Mouse (Mus musculus): Measurements from ENCODE around the gene Crlf1. TPM values are rescaled to one million over a fixed set of nuclear protein-coding genes. Genes with fewer than 3 reads are reported as not detected.
"Not testable (repeated sequence)": the region's sequence is repeated elsewhere in the genome, so short reads cannot be mapped to it uniquely, and the experiment has no call there.

Crlf1 gene
- polyA plus RNA-seq, 1 experiment from 2014 or later = 0.92 TPM

DNA sequence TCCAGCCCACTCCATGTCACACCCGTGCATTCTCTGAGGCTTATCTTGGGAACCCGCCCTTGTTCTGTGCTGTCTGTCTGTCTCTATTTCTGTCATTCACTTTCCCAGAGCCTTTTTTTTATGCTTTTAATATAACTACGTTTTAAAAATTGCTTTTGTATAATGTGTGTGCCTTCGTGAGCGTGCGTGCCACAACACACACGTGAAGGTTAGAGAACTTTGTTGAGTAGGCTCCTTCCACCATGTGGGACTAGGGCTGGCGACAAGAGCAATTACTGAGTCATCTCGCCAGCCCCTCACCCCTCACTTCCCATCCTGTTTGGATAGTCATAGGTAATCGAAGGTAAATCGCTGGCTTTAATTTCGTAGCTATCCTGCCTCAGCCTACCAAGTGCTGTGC lies 9.6 kb downstream of the Crlf1 start:
- Histone ChIP-seq H3K9me3 (no peaks in the 10 kb centered on the region), H3K9ac (replicated peaks) (no peak overlapping the region), H3K4me1 (peaks cover 43% of the 10 kb centered on the region), H3K27ac (replicated peaks) (no peak overlapping the region), H3K27me3 (peaks cover 72% of the 10 kb centered on the region), H3K4me2 (replicated peaks) (no peak overlapping the region), H3K4me3 (no peak overlapping the region), H3K36me3 (peaks cover 13% of the 10 kb centered on the region)
- WGBS = 33% methylated on average over 12 of the region's 12 CpGs
- no peak for ATAC-seq (ENCODE audit: low FRiP score, low read depth)

DNA sequence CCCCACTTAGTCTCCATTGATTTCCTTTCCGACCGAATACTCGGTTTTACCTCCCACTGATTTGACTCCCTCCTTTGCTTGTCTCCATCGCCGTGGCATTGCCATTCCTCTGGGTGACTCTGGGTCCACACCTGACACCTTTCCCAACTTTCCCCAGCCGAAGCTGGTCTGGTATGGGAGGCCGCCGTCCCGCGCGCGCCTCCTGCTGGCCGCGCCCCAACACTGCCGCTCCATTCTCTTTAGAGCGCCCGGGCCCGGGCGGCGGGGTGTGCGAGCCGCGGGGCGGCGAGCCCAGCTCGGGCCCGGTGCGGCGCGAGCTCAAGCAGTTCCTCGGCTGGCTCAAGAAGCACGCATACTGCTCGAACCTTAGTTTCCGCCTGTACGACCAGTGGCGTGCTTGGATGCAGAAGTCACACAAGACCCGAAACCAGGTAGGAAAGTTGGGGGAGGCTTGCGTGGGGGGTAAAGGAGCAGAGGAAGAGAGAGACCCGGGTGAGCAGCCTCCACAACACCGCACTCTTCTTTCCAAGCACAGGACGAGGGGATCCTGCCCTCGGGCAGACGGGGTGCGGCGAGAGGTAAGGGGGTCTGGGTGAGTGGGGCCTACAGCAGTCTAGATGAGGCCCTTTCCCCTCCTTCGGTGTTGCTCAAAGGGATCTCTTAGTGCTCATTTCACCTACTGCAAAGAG lies 10.2 kb downstream of the Crlf1 start:
- no peak for ATAC-seq (ENCODE audit: low FRiP score, low read depth)

DNA sequence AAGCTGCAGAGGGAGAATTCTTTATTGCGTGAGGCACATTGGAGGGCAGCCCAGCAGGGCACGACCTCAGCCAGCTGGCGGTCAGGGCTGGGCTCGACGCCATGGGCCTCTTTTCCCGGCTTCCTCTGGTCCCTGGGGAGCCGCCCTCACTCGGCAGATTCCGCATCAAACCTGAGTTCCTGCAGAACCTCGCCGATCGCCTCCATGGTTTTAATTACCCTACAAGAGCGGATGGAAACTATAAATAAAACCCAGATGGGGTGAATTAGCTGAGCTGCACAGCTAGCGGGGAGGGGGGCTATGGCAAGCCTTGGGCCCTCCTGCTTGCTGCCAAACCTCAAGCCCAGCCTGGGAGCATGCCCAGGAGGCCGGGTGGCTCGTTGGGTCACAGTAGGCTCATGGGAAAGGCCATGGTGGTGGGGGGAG lies 11.3 kb downstream of the Crlf1 start:
- no peaks in the 10 kb centered on the region for H3K9me3 ChIP-seq
- no peak overlapping the region for H3K4me3 ChIP-seq
- no peak overlapping the region for H3K27ac ChIP-seq (replicated peaks)
- WGBS = 64% methylated on average over 16 of the region's 16 CpGs
- no peak for ATAC-seq (ENCODE audit: low FRiP score, low read depth)
- H3K27me3 ChIP-seq = peaks cover 55% of the 10 kb centered on the region
- peaks cover 53% of the 10 kb centered on the region for H3K4me1 ChIP-seq
- no peak overlapping the region for H3K9ac ChIP-seq (replicated peaks)
- peaks cover 28% of the 10 kb centered on the region for H3K36me3 ChIP-seq
- H3K4me2 ChIP-seq (replicated peaks) = no peak overlapping the region

More for the DNA sequence above, 10.2 kb downstream of the Crlf1 start:
- Histone ChIP-seq H3K4me3 (no peak overlapping the region), H3K4me2 (replicated peaks) (no peak overlapping the region), H3K27ac (replicated peaks) (no peak overlapping the region), H3K9ac (replicated peaks) (no peak overlapping the region), H3K27me3 (peaks cover 66% of the 10 kb centered on the region), H3K4me1 (peaks cover 43% of the 10 kb centered on the region), H3K9me3 (no peaks in the 10 kb centered on the region), H3K36me3 (peaks cover 19% of the 10 kb centered on the region)
- WGBS = 10% methylated on average over 46 of the region's 46 CpGs

DNA sequence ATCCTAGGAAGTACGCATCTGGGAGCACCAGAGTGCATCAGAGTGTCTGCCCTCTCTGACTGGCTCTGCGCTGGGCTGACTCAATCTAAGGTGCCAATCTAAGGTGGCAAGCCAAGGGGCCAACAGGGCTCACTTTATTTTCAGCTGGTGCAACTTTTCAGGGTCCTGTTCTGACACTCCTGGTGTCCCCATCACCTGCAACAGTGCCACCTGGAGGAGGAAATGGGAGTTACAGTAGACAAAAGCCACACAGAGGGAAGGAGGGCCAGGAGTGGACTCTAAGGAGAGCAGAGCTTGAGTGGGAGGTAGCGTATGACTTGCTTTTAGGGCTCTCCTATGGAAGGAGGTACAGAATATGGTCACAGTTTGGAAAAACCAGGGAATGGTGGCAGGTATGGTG lies 11.9 kb downstream of the Crlf1 start:
- no peak overlapping the region for H3K27ac ChIP-seq (replicated peaks)
- H3K9ac ChIP-seq (replicated peaks) = no peak overlapping the region
- H3K4me1 ChIP-seq = peaks cover 57% of the 10 kb centered on the region
- no peaks in the 10 kb centered on the region for H3K9me3 ChIP-seq
- peaks cover 49% of the 10 kb centered on the region for H3K27me3 ChIP-seq
- H3K4me2 ChIP-seq (replicated peaks) = no peak overlapping the region
- H3K36me3 ChIP-seq = peaks cover 28% of the 10 kb centered on the region
- H3K4me3 ChIP-seq = no peak overlapping the region
- 79% methylated on average over 3 of the region's 3 CpGs for WGBS
- no peak for ATAC-seq (ENCODE audit: low FRiP score, low read depth)

DNA sequence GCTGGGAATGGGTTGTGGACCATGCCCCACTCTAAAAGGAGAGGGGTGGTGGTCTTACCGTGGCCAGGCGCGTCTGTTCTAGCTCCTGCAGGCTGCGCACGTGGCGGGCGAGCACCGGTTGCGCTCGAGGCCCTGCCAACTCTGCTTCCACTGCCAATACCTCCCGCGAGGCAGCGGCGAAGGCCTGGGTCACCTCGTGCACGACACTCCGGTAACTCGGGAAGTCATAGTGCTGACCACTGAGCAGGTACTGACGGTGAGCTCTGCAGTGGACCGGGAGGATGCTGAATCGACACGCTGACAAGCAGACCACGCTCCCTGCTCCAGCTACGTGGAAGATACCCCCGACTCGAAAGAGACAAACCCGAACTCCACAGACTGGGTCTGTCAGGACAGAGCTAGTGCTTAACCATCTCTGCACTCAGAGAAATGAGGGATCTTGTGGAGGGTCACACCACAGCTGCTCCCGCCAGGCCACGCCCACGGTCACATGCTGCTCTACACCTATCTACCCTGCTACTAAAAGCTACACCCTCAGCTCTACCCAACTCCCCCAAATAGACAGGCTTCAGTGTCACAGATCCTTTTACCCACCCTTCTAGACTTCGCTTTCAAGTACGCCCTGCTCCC lies 12.9 kb downstream of the Crlf1 start:
- 34% methylated on average over 32 of the region's 32 CpGs for WGBS
- H3K4me1 ChIP-seq = peaks cover 54% of the 10 kb centered on the region
- no peak; the same call in none of the 2 replicates for ATAC-seq (ENCODE audit: low FRiP score, low read depth)
- no peaks in the 10 kb centered on the region for H3K9me3 ChIP-seq
- H3K36me3 ChIP-seq = peaks cover 28% of the 10 kb centered on the region
- peaks cover 40% of the 10 kb centered on the region for H3K27me3 ChIP-seq
- H3K4me3 ChIP-seq = peak overlapping the region; percentile 77
- peak overlapping the region; percentile 87 for H3K9ac ChIP-seq (replicated peaks)
- peak overlapping the region; percentile 93 for H3K27ac ChIP-seq (replicated peaks)
- H3K4me2 ChIP-seq (replicated peaks) = peak overlapping the region; percentile 88

DNA sequence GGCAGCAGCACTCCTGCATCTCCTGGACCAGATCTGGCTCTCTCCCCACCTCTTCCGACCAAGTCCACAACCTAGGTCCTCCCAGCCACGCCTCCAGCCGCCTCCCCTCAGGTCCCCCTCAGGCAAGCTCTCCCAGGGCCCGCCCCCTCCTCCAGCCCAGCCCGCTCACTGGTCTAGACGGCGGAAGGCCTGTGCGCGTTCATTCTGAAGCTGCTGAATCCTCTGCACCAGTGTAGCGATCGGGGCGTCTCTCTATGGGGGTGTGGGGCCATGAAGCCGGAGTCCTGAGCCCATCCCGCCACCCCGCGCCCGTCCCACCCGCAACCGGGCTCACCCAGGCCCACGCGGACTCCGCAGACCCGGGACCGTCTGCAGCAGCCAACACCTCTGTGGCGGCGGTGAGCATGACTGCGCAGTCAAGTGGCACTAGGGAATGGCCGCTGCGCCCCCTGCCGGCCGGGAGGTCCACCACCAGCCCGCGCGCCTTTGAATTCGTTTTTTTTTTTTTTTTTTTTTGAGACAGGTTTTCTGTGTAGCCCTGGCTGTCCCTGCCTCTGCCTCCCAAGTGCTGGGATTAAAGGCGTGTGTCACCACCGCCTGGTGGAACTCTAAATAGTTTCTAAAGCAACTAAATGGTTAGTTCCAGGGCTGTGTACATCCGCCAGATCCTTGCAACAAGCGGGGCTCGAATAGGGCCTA lies 13.5 kb downstream of the Crlf1 start, which contains the start of gene Rex1bd:
Gene Rex1bd, minus strand, starts transcription at position 425 of the 699 bp plus-strand sequence.
- Histone ChIP-seq H3K4me2 (replicated peaks) (peak within 1 kb of the TSS; percentile 88), H3K4me3 (peak within 1 kb of the TSS; percentile 77), H3K9me3 (no peaks in the 10 kb centered on the region), H3K27ac (replicated peaks) (peak within 1 kb of the TSS; percentile 93), H3K36me3 (peaks cover 28% of the 10 kb centered on the region), H3K27me3 (peaks cover 33% of the 10 kb centered on the region), H3K4me1 (peaks cover 51% of the 10 kb centered on the region), H3K9ac (replicated peaks) (peak within 1 kb of the TSS; percentile 87)
- WGBS = 4% methylated on average over 40 of the region's 40 CpGs
- ATAC-seq (ENCODE audit: low FRiP score, low read depth) = peak; percentile 88

DNA sequence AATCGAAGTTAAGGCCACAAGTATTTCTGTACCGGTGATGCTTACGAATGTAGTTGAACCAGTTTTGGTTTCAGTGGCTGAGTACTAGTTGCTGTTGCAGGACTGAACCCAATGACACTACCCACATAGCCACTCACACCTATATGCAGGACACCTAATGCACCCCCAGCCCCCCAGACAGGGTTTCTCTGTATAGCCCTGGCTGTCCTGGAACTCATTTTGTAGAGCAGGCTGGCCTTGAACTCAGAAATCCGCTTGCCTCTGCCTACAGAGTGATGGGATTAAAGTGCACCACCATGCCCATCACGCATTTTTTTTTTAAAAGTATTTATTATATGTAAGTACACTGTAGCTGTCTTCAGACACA lies 14.1 kb downstream of the Crlf1 start:
- 62% methylated on average over 5 of the region's 5 CpGs for WGBS
- peak overlapping the region; percentile 56; the same call in 1 of the 2 replicates for H3K27ac ChIP-seq (replicated peaks)

DNA sequence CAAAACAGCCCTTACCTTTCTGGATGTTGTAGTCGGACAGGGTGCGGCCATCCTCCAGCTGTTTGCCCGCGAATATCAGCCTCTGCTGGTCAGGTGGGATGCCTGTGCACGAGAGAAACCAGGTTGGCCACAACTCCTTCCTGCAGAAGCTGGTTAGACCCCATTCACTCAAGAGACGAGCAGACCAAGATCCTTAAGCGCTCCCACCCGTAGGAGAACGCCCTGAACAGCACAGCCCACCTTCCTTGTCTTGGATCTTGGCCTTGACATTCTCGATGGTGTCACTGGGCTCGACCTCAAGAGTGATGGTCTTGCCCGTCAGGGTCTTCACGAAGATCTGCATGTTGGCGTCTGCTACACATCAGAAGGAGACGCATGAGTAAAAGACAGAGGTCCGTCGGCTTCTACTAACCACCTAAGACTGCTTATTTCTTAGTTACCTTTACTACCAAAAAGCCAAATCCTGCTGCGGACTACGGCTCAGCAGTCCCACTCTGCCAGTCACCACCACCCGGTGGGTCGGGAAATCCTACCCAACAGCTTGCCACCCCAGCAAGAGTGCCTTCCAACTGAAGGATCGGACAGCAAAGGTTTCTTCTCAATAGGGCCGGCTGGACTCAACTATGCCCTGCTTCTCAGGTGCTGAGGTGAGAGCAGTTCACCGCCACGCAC lies 16.5 kb downstream of the Crlf1 start:
- H3K9me3 ChIP-seq = no peaks in the 10 kb centered on the region
- peak overlapping the region; percentile 99 for H3K4me2 ChIP-seq (replicated peaks)
- H3K36me3 ChIP-seq = peaks cover 45% of the 10 kb centered on the region
- H3K4me3 ChIP-seq = peak overlapping the region; percentile 97
- peaks cover 3% of the 10 kb centered on the region for H3K27me3 ChIP-seq
- peaks cover 38% of the 10 kb centered on the region for H3K4me1 ChIP-seq
- peak overlapping the region; percentile 95; the same call in 1 of the 2 replicates for H3K27ac ChIP-seq (replicated peaks)
- ATAC-seq (ENCODE audit: low FRiP score, low read depth) = no peak
- peak overlapping the region; percentile 98 for H3K9ac ChIP-seq (replicated peaks)
- WGBS = 19% methylated on average over 25 of the region's 25 CpGs

More for the DNA sequence above, 14.1 kb downstream of the Crlf1 start:
- Histone ChIP-seq H3K9me3 (no peaks in the 10 kb centered on the region), H3K4me1 (peaks cover 52% of the 10 kb centered on the region), H3K36me3 (peaks cover 31% of the 10 kb centered on the region), H3K27me3 (peaks cover 28% of the 10 kb centered on the region), H3K9ac (replicated peaks) (no peak overlapping the region), H3K4me2 (replicated peaks) (0 out of 2 replicates have a peak overlapping the region, but pooled peaks have one; percentile 21), H3K4me3 (peak overlapping the region; percentile 77; the same call in 1 of the 2 replicates)
- no peak for ATAC-seq (ENCODE audit: low FRiP score, low read depth)

DNA sequence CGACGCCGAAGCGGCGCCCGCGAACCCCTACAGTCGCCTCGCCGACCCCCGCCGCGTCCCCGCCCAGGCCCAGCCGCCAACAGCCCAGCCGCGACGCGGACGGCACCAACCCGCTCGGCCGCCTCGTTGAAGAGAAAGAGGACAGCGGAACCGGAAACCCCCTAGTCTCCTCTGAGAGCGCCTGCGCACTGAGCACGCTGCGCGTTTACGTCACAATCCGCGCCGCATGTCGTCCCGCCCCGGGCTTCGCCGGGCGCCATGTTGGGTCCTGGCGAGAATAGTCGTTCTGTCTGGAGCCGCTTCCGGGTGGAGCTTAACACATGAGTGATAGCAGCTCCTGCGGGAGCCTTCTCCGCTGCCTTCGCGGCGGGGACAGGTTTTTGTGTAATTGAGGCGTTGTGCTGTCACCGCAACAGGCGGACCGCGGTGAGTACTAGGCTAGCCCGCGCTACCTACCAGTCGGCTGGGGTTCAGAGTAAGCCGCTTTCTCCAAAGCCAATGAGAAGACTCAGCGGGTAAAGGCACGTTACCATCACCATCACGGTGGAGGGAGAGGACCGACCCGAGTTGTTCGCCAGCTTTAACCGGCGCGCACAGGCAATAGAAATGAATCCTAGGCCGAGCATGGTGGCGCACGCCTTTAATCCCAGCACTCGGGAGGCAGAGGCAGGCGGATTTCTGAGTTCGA lies 17.4 kb downstream of the Crlf1 start, which contains the start of gene Uba52:
Gene Uba52, minus strand, starts transcription at position 574 of the 688 bp plus-strand sequence.
- H3K9me3 ChIP-seq = no peaks in the 10 kb centered on the region
- ATAC-seq (ENCODE audit: low FRiP score, low read depth) = peak; percentile 83
- H3K4me1 ChIP-seq = peaks cover 31% of the 10 kb centered on the region
- peak within 1 kb of the TSS; percentile 97 for H3K4me3 ChIP-seq
- no peaks in the 10 kb centered on the region for H3K27me3 ChIP-seq
- peak within 1 kb of the TSS; percentile 99 for H3K4me2 ChIP-seq (replicated peaks)
- 1% methylated on average over 74 of the region's 74 CpGs for WGBS
- peak within 1 kb of the TSS; percentile 98 for H3K9ac ChIP-seq (replicated peaks)
- H3K27ac ChIP-seq (replicated peaks) = peak within 1 kb of the TSS; percentile 95
- H3K36me3 ChIP-seq = peaks cover 48% of the 10 kb centered on the region

DNA sequence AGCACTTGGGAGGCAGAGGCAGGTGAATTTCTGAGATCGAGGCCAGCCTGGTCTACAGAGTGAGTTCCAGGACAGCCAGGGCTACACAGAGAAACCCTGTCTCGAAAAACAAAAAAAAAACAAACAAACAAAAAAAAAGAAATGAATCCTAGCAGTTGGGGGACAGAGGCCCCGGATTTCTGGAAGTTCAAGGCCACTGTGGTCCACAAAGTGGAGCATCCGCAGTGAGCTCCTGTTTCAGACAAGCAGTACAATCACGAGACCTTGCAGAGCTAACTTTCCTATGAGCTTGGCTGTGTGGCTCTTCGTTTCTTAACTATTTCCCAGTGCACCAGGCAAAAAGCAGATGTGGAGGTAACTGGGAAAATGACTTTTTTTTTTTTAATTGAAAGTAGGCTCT lies 18.2 kb downstream of the Crlf1 start:
- not testable (repeated sequence) for H3K9me3 ChIP-seq; H3K27me3 ChIP-seq; ATAC-seq (ENCODE audit: low FRiP score, low read depth)
- Histone ChIP-seq H3K4me3 (peak overlapping the region; percentile 97), H3K4me2 (replicated peaks) (peak overlapping the region; percentile 99), H3K27ac (replicated peaks) (peak overlapping the region; percentile 95), H3K9ac (replicated peaks) (peak overlapping the region; percentile 98), H3K4me1 (peaks cover 24% of the 10 kb centered on the region), H3K36me3 (peaks cover 51% of the 10 kb centered on the region)
- 89% methylated on average over 6 of the region's 6 CpGs for WGBS

DNA sequence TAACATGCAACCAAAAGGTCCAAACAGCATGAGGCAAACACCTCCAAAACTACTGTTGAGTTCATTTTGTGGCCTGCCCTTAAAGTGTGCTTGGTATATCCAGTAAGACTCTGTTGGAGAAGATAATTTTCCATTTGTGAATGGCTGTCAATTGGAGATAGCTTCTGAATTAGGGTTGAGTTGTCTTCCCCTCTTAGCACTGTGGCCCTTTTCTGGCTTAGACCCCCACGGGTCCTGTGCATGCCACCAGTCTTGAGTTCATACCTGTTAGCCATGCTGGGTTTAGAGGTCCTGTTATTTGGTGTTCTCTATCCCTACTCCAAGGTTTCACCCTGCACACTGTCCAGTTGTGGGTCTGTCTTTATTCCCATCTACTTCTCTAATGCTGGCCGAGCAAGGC lies 18.8 kb downstream of the Crlf1 start:
- Histone ChIP-seq H3K4me1 (peaks cover 22% of the 10 kb centered on the region), H3K36me3 (peaks cover 56% of the 10 kb centered on the region), H3K27ac (replicated peaks) (no peak overlapping the region), H3K9ac (replicated peaks) (no peak overlapping the region), H3K27me3 (no peaks in the 10 kb centered on the region), H3K4me3 (no peak overlapping the region), H3K9me3 (no peaks in the 10 kb centered on the region), H3K4me2 (replicated peaks) (peak overlapping the region; percentile 99; the same call in 1 of the 2 replicates)
- WGBS = 91% methylated on average over 2 of the region's 2 CpGs
- ATAC-seq (ENCODE audit: low FRiP score, low read depth) = no peak

Data from midbrain, embryonic 12.5 days (tissue).